Mouse (Mus musculus): Measurements from ENCODE around the gene Obox7. TPM values are rescaled to one million over a fixed set of nuclear protein-coding genes. Genes with fewer than 3 reads are reported as not detected.
A peak's percentile ranks its signal among the peaks of the same experiment; 100 is the strongest.
"Not testable (repeated sequence)": the region's sequence is repeated elsewhere in the genome, so short reads cannot be mapped to it uniquely, and the experiment has no call there.

Obox7 gene
- polyA plus RNA-seq (2015; fragmentation: Nextera tagmentation; extraction: Ambion mirVana): not detected in 2 replicates

- not testable (repeated sequence) for H3K4me3 ChIP-seq (replicated peaks); ATAC-seq (ENCODE audit: insufficient read depth); H3K36me3 ChIP-seq (replicated peaks); H3K9me3 ChIP-seq (replicated peaks); H3K4me2 ChIP-seq; H3K4me1 ChIP-seq (replicated peaks); H3K27me3 ChIP-seq; H3K9ac ChIP-seq; H3K27ac ChIP-seq (replicated peaks)
- 59% methylated on average over 1 of the region's 1 CpGs for WGBS (ENCODE audit: insufficient replicate concordance)
Measured at GRCm38 (mm10) chr7:14659196-14659595, at the start of gene Obox7. Gene Obox7, plus strand, starts transcription at chr7:14659496.

GRCm38 (mm10) chr7:14622556-14623542 is 36.4 kb upstream of the Obox7 start:
- H3K9me3 ChIP-seq (replicated peaks); H3K36me3 ChIP-seq (replicated peaks); H3K9ac ChIP-seq; H3K4me1 ChIP-seq (replicated peaks); H3K27ac ChIP-seq (replicated peaks): not testable (repeated sequence)
- Histone ChIP-seq H3K4me3 (replicated peaks) (peak overlapping the region; percentile 42), H3K4me2 (peak overlapping the region; percentile 56), H3K27me3 (peaks cover 24% of the 10 kb centered on the region)
- WGBS (ENCODE audit: insufficient replicate concordance): 3% methylated on average over 96 of the region's 132 CpGs
- peak; percentile 73 for ATAC-seq (ENCODE audit: insufficient read depth)

Other genes starting within 250 kb of the Obox7 start
- gene Sult2a8, start 212.7 kb upstream of the Obox7 start, polyA plus RNA-seq (2015; fragmentation: Nextera tagmentation; extraction: Ambion mirVana): 2.8 and 3.2 TPM in 2 replicates
- not detected in 2 replicates for gene Sult2a7, start 165.3 kb upstream of the Obox7 start, polyA plus RNA-seq (2015; fragmentation: Nextera tagmentation; extraction: Ambion mirVana)
- gene Vmn1r90, start 96.0 kb upstream of the Obox7 start, polyA plus RNA-seq (2015; fragmentation: Nextera tagmentation; extraction: Ambion mirVana): 0.06 TPM in 1 of 2 replicates, not detected in the other

Measured in liver, embryonic 15.5 days (tissue).